Mouse (Mus musculus) v-Abl transformed pro-B cells (cell line): ENCODE data around the gene Atrn.

Source experiments
- in situ Hi-C, 2 experiments: fragments of 400-800 bp; cut with MboI; formaldehyde crosslinking; loops; one replicate each; pipeline ENCODE4 v1.15.1; 2025; ENCODE audit not compliant: unreplicated experiment in 2 of 2

The Atrn gene

DNA sequence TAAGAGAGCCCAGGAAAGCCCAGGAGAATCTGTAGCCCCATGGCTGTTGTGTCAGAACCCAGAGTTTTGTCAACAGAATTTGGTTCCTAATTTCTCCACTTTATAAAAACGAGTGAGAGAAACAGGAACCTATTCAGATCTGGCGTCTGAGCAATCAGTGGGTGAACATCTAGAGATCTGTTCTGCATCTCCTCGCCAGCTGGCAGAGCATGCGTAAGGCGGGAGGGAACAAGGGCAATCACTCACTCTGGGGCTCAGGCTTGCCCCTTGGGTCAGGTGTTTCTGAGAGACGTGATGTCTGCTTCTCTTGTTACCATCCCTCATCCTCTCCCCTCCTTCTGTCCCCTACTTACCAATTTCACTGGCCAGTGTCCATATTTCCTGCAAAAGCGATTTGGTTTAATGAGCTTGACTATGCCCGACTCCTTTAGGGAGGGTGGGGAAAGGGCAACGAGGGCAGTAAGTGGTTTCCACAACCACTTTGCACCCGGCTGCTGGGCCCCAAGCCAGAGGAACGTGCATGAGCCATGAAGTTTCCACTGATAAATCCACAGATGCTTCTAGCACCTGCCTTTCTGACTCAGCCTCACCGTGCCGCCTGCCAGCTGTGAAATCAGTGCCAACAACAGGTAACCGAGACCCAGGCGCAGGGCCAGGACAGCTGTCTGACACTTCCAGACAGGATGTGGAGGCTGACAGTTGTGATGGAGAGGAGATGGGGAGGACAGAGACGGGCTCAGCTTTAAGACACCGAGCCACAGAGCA lies 131.1 kb downstream of the Atrn start:
- in situ Hi-C loops: no loop called here

DNA sequence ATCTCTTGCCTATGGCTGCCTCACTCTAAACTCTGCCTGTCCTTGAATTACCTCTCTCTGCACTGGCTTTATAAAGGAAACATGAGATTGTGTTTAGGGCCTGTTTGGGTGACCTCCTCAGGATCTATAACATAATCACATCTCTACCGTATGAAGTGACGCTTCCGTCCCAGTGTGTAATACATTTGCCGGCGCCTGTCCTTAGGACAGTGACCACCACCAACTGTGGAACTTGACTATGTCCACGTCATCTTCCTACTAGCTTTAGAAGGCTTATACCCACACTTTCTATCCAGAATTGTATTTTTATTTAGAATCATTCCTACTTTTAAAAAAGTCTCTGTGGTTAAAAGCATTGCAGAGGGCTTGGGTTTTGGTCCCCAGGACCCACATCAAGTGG lies 131.9 kb downstream of the Atrn start:
- in situ Hi-C loops: no loop called here

DNA sequence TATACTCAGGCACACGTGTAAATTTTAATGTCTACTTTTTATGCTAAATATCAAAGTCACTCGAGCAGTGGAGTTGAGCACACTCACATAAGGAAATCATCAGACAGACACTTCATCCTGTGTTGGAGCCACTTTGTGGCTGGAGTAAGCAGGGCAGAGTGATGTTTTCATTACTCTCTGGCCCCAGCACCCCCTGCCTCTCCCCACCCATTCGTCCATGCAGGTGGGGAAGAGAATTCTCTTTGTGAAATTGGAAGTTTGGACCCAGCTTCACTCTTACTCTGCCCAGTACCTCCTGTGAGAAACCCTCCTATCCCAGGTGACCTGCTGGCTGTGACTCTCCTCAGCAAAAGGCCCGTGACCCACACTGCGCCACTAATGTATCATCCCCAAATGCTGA lies 132.4 kb downstream of the Atrn start:
- in situ Hi-C loops: no loop called here

DNA sequence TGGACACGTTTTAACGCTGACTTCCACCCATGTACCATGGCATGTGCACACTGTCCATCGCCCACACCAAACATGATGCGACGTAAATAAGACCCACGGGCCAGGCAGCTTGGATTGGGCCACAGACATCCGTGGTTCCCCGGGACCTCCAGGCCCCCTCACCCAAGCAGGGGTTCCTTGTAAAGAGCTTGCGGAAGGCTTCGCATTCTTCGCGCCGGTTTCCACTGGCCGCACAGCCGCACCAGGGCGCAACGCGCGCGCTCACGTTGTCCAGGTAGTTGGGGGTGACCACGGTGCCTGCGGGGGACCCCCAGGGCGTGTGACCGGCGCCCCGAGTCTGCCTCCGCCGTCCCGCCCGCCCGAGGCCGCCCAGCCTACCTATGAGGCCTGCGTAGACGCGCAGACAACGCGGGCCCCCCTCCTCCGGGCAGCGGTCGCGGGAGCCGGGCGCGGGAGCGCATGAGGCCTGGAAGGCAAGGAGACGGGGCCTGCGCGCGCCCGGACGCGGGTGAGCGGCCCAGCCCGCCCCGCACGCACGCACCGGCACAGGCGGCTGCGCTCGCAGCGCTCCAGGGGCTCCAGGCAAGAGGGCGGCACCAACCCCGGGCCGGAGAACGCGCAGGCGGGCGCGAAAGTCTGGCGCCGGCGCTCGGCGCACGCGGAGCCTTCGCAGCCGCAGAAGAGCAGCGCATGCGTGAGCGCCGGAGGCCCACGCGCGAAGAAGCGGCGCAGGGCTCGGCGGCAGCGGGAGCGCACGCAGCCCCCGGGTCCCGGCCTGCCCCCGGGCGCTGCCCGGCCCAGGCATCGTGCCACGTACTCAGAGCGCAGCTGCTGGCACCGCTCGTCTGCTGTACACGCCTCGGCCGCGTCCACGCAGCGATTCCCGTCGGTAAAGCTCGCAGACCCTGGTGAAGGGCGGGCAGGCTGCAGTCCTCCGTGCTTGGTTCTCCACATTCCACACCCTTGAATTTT lies 134.8 kb downstream of the Atrn start:
- in situ Hi-C loops: no loop called here

DNA sequence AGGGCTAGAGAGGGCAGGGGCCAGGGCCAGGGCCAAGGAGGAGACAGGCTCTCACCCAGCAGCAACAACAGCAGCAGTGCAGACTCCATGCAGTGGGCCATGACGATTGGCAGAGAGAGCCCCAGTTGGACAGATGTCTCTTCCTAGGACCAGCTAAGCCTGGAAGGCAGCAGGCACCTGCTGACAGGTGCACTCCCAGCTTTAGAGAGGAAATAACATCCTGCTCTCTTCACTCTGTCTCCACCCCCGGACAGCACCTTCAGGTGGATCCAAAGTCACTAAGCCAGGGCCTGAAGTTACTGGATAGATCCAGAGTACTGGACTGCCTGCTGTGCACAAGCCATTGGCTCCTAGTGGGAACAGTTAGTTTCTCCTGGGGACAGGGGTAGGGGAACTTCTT lies 136.7 kb downstream of the Atrn start, which contains the start of gene Gfra4:
Gene Gfra4, minus strand, starts transcription at position 101 of the 400 bp plus-strand sequence.
- in situ Hi-C loops: no loop called here

DNA sequence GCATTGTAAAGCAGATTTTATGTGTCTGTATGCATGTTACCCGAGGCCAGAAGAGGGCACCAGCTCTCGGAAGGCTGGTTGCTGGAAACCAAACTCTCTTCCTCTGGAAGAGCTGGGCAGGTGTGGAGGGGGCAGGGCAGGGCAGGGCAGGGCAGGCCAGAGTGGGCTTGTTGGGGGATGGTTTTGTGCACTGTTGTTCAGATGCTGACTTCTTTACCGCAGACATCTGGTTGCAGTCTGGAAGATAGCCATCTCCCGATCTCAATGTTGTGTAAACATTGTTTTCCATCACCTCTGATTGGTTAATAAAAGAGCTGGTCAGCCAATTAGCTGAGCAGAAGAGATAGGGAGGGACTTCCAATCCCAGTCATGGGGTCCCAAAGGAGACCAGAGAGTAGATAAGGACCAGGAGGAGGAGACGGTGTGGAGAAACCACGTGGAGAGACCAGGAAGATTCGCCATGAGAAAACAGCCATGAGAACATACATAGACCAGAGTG lies 138.1 kb downstream of the Atrn start:
- in situ Hi-C loops: no loop called here

- in situ Hi-C loops: no loop called here
Observed at GRCm38 (mm10) chr2:131044989-131045720, 138.9 kb downstream of the Atrn start.

GRCm38 (mm10) chr2:131046025-131046424 lies 139.7 kb downstream of the Atrn start:
- in situ Hi-C loops: no loop called here

DNA sequence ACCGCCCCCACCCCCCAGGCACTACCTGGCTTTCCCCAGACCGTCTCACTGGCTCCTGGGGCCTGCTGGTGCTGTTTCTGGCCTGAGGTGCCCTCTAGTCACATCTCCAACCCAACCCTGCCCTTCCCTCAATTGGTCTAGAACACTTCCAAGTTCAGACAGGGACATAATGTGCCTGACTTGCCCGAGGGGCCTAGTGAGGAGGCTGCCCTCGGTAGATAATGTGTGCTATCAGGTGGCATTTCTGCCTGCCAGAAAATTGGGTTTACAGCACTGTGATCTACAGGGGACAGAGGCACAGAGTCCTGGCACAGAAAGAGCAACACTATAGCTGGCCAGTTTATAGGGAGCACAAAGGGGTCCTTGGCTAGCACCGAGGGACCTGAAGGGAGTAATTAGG lies 145.7 kb downstream of the Atrn start:
- in situ Hi-C loops: loop anchor here (10.0 kb wide), 2 partner anchors 203 to 363 kb away; no protein-coding TSS in a partner anchor

- in situ Hi-C loops: loop anchor here (10.0 kb wide), 2 partner anchors 202 to 362 kb away; no protein-coding TSS in a partner anchor
Observed at GRCm38 (mm10) chr2:131052862-131053418, 146.6 kb downstream of the Atrn start.

DNA sequence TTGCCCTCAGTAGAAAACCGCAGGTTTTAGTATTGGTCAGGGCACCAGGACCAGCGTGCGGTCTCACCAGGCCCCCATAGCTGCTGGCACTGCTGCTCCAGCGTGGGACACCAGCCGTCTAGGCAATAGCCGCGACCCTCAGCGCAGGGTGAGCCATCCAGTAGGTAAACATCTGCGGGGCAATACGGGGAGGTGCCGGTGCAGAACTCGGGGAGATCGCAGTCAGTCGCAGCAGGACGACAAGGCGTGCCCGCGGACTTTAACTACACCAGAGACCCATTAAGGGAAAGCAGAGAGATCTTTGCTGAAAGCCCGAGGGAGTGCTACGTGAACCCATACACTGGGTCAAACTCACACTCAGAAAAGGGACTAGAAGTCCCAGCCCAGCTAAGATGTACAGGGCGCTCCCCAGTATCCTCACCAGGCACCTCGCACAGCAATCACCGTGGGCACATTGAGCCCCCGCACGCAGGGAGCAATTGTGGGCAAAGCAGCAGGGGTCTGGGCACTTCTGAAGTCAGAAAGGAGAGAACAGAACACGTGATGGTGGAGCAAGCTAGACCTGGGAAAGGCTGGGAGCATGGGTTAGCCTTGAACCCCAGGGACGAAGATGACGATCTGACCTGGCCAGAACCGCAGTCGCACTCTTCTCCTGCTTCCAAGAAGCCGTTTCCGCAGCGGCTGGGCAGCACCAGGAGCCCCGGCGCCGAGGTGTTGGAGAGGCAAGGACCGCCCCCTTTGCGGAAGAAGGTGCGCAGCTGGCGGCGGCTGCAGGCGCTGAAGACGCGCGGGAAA lies 147.8 kb downstream of the Atrn start:
- in situ Hi-C loops: loop anchor here (10.0 kb wide), 2 partner anchors 201 to 361 kb away; no protein-coding TSS in a partner anchor

- in situ Hi-C loops: loop anchor here (10.0 kb wide), 2 partner anchors 200 to 360 kb away; no protein-coding TSS in a partner anchor
Observed at GRCm38 (mm10) chr2:131054646-131055264, 148.5 kb downstream of the Atrn start.

- in situ Hi-C loops: loop anchor here (10.0 kb wide), 2 partner anchors 199 to 359 kb away; no protein-coding TSS in a partner anchor
Observed at GRCm38 (mm10) chr2:131055631-131056030, 149.3 kb downstream of the Atrn start.

DNA sequence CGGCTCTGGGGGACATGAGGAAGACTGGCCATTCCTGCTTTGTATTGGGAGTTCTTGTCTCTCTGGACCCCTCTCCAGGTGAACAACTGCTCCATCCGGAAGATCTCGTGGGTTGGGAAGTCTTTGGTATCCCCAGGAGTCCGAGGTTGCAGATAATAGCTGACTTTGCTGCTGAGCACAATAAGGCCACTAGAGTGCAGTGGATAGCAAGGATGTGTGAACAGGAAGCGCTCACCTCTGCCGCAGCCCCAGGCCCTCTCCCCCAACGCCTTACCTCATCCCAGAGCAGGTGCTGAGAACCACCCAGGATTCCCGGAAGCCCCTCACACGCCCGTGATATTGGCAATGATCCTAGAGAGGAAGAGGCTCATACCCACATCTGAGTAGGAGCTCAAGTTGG lies 149.9 kb downstream of the Atrn start:
- in situ Hi-C loops: loop anchor here (10.0 kb wide), 2 partner anchors 199 to 359 kb away; no protein-coding TSS in a partner anchor

GRCm38 (mm10) chr2:131058672-131059071 lies 152.4 kb downstream of the Atrn start:
- in situ Hi-C loops: loop anchor here (10.0 kb wide), 2 partner anchors 196 to 356 kb away; no protein-coding TSS in a partner anchor

GRCm38 (mm10) chr2:131059377-131059776 lies 153.1 kb downstream of the Atrn start:
- in situ Hi-C loops: loop anchor here (10.0 kb wide), 2 partner anchors 195 to 355 kb away; no protein-coding TSS in a partner anchor

DNA sequence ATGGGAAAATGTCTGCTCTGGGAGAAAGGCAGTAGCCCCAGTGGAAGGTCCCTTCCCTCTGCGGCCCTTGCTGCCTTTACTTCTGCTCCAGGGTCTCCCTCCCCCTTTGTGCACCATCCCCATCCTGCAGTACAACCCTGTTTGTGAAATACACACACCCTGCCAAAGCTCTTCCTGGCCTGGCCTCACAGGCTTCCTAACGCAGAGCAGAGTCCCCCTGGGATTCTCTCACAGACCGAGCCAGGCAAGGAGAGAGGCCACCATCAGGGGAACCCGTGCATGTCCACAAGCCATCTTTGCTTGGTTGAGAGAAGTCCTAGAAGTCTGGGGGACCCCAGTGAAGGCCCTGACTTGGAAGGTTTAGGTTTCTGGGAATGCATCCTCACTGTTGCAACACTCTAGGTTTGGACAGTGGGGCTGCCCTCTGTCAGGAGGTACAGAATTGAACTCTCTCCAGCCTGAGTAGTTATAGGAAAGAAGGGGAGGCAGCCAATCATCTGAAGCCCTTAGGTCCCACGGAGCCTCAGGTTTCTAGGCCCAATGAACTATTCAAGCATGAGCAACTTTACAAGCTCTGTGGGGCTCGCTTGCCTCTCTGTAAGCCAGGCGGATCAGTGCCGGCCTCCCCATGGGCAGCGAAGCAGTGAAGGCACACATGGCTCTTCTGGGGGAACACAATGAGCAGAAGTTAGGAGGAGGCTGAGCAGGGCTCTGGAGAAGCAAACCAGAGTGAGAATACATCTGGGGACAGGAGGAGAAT lies 153.7 kb downstream of the Atrn start:
- in situ Hi-C loops: loop anchor here (10.0 kb wide), 2 partner anchors 195 to 355 kb away; no protein-coding TSS in a partner anchor

GRCm38 (mm10) chr2:131060784-131061183 lies 154.5 kb downstream of the Atrn start:
- in situ Hi-C loops: no loop called here
